Mouse (Mus musculus): ENCODE data around the gene Oser1.
"Not testable (repeated sequence)": the region's sequence is repeated elsewhere in the genome, so short reads cannot be mapped to it uniquely, and the experiment has no call there.

Oser1 gene

GRCm38 (mm10) chr2:163424597-163424996 is at the start of gene Oser1:
Oser1 (minus strand) TSS chr2:163424697.
- DNase-seq = no peak

GRCm38 (mm10) chr2:163472466-163472851 is 48.0 kb upstream of the Oser1 start, which contains the start of gene Fitm2:
Fitm2 (minus strand) TSS chr2:163472629.
- DNase-seq = peak; percentile 97

- DNase-seq = no peak
These were observed 47.4 kb upstream of the Oser1 start for GRCm38 (mm10) chr2:163471710-163472465.

DNA sequence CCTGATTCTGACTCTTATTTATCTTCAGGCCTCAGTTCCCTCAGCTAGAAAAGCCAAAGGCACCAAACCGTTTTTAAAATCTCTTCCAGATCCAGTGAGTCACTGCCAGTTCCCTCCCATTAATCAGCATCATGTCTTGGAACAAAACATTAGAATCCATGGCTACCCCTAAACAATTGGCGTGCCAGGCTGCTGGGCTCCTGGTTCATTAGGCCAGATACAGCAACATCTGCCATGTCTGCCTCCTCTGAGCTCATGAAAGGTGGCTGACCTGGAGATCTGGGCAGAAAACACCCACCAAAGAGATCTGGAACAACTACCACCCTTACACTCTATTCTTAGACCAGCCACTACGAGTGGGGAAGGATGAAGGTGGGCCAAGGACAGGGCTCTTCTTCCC is 46.6 kb upstream of the Oser1 start:
- DNase-seq = no peak

- DNase-seq = no peak
These were observed 45.2 kb upstream of the Oser1 start for GRCm38 (mm10) chr2:163469711-163470110.

DNA sequence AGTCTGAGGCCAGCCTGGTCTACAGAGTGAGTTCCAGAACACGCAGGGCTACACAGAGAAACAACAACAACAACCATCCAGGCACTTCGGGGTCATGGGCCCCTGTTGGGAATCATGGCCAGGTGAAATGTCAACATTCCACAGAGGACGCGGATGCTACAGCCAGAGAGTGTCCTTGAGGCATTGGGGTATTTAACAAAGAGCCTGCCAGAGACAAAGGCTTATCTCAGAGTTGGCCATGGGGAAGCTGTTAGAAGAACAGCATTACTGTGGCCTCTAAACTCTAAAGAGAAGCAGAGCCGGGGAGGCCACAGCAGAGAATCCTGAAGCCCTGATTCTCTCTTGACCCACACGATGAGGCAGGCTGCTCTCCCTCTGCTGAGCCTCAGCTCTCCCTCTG is 44.4 kb upstream of the Oser1 start:
- no peak for DNase-seq

DNA sequence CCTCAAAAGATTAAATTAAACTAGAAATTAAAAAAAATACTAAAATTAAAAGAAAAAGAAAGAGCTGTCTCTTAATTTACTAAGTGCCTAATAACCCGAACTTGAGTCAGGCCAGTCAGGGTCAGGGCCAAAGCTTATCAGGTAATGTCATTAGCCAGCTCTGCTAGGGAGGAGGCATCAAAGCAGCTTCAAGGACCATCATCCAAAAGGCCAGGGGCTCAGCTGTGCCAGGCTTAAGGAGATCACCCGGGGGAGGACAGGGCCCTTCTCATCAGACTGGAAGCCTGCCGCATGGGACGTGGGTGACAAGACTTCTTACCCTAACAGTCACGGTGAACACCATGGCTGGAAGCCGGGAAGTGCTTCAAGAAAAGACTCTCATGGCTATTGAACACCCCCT is 43.1 kb upstream of the Oser1 start:
- no peak for DNase-seq

DNA sequence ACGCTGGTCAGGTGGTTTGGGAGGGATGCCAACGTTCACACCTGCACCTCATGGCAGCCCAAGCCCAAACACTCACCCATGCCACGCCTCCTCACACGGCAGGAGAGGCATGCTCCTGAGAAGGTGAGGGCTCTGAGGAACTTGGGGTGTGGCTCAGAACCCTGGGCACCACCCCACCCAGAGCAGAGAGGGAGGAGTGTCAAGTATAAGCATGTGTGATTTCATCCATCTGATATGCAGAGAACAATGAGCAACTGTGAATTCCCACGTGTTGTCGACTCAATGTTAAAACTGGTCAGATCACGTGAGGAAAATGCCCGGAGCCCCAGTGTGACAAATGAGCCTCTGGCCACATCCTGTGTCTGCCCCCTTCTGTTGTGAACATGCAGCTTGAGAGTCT is 42.3 kb upstream of the Oser1 start:
- no peak for DNase-seq

GRCm38 (mm10) chr2:163464562-163464961 is 40.1 kb upstream of the Oser1 start:
- DNase-seq = no peak

DNA sequence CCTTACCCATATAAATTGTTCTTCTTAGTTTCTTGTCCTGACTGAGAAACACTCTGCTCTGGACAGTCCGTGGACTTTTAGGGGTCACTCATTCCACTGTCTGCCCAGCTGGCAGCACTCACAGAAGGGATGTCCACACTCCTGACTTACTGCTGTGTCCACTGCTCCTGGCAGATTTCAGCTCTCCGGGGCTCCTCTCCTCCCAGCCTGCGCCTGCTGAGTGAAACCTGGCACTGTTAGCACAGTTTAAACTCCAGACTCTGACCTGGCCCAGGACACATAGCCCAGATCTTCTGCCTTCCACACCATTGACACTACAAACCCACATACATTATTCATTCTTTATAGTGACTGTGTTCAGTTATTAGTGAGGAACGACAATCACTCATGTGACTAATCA is 39.5 kb upstream of the Oser1 start:
- DNase-seq = no peak

- DNase-seq = no peak
These were observed 38.8 kb upstream of the Oser1 start for GRCm38 (mm10) chr2:163463251-163463769.

- no peak for DNase-seq
These were observed 38.3 kb upstream of the Oser1 start for GRCm38 (mm10) chr2:163462801-163463200.

GRCm38 (mm10) chr2:163462386-163462785 is 37.9 kb upstream of the Oser1 start:
- DNase-seq = no peak

GRCm38 (mm10) chr2:163461307-163461706 is 36.8 kb upstream of the Oser1 start:
- DNase-seq = not testable (repeated sequence)

DNA sequence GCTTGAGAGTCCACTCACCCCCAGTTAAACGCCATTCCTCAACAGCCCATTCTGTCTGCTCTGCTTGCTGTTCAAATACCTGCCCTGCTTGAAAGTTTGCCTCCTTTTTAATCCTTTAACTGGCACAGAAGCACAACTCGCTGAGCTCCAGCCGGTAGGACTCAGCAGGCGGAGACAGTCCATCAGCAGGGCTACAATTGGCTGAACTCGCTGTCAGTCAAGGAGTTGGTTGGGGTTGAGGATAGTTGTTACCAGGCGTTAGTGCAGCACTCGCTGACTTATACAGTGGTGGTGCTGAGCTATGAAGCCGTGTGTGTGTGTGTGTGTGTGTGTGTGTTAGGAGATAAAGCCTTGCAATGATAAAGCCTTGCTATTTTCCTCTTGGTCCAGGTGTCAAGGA is 36.1 kb upstream of the Oser1 start:
- DNase-seq = no peak

DNA sequence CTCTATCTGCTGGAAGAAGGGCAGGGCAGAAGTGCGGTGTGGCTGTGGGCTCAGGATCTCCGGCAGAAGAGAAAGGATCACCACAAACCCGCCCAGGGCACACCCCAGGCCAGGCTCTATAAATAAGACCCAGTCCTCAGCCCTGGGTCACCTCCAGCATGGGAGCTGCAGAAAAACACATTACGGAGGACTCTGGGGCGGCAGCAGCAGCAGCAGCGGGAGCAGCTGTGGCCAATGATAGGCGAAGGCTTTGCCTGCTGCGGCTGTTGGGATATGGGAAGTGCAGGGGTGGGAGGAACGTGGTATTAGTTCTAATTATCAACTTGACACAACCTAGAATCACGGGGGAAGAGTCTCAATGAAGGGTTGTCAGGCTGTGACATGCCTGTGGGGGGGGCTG is 34.9 kb upstream of the Oser1 start:
- DNase-seq = no peak

DNA sequence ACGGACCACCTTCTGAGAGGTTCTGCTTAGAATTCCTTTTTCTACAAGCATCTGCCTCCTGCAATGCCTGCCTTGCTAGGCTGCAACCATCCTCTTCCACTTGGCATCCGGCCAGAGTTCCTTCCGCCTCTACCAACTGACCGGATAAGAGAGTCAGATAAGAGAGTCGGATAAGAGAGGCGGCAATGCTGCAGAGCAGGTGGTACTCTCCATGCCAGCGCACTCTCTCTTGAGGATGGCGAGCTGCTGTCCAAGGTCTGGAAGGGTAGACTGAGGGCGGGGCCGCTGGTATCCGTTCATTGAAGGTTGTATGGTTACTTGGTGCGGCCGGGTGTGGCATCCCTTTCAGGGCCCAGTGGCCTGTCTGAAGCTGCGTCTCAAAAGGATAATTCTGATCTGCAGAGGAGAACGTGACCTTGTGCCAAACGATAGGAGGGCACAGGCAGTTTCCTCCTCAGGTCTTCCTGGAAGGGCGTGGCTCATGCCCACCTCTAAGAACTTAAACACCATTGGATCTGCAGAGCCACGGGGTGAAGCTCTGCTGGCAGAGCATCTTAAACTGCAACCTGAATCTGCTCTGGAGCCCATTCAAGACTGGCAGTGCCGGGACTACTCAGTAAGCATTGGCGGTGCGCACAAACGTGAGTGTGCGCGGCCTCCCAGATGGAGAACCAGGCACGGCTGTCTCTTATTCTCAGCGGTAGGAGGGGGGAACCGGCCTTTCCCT is 34.2 kb upstream of the Oser1 start:
- no peak for DNase-seq

GRCm38 (mm10) chr2:163453378-163453777 is 28.9 kb upstream of the Oser1 start:
- DNase-seq = no peak

- no peak for DNase-seq
These were observed 28.2 kb upstream of the Oser1 start for GRCm38 (mm10) chr2:163452738-163453137.

DNA sequence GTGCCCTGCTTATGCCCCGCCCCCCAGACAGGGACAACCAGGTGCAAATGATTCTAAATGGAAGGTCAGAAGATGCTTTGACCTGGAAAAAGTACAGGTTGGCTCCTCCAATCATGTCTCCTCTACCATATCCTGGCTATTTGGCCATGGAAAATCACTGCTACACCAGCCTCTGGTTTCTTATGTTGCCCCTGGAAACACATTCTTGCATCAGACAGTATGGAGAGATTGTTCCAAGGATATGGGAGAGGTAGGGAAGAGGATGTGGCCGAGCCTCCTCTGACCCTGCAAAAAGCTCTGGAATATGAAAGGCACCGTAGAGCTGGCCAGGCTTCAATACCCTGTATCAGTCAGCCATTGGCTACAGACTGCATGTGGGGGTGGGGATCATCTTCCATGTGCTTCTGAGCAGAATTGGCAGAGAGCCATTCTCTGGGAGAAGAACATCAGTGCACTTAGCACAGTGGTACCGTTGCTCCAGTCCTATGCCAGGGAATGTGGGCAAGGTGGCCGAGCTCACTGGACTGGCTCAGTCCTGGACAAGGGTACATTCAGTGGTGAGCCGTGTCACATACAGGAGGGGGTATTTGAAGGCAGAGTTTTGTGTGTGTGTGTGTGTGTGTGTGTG is 26.3 kb upstream of the Oser1 start:
- no peak for DNase-seq

- DNase-seq = no peak
These were observed 24.8 kb upstream of the Oser1 start for GRCm38 (mm10) chr2:163449276-163449675.

GRCm38 (mm10) chr2:163447375-163447774 is 22.9 kb upstream of the Oser1 start:
- no peak for DNase-seq

DNA sequence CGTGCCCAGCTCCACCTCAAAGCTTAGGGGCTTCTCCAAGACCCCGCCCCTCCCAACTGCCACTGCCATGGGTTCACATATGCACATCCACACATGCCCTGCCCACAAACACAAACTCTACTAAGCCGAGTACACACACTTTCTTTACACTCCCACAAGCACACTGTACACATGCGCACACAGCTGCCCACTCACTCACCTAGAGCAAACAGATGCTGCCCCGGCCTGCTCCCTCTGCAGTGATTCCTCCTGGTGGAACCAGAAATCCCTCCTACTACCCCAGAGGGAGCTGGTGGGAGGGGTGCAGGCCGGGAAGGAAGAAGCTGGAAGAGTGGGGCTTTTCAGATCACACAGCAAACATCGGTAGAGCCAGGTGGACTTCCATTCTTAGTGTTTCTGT is 19.5 kb upstream of the Oser1 start:
- no peak for DNase-seq

DNA sequence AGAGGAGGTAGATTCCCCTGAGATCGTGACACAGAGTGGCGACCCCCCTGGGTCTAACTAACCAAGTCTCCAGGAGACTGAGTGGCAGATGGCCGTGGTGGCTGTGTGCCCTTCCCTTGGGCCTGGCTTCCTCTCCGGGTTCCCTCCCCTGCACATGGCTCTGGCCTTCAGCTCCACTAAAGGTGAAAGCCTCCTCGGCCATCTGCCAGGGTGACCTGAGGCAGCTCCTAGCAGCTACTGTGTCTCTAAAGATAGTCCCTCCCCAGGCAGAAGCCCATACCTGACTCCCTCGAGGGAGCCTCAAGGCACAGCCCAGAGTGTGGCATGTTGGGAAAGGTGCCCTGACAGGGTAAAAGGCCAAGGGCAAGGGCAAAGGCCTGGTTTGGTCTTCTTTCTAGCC is 19.0 kb upstream of the Oser1 start:
- no peak for DNase-seq
